Mouse (Mus musculus) intestine, embryonic 14.5 days (tissue): Measurements from ENCODE around the gene Fam174b. TPM values are rescaled to one million over a fixed set of nuclear protein-coding genes. Genes with fewer than 3 reads are reported as not detected.

Experiments used
- ATAC-seq: fragments of 200-750 bp; cut with Nextera tagmentation; replicated peaks from 2 replicates; pipeline ENCODE4 v1.8.0; 2017; ENCODE audit warnings: low read depth, moderate number of reproducible peaks, moderate TSS enrichment, moderate library complexity; ENCODE audit not compliant: low FRiP score, low TSS enrichment
- DNase-seq: peaks from one replicate; pipeline ENCODE4 v3.0.0-alpha.2; 2018; ENCODE audit warnings: low spot score
- H3K27ac ChIP-seq: fragments of 300-500 bp; sonication (generic); 2 replicates; pipeline ENCODE4 v1.5.1; 2014; ENCODE audit warnings: low read depth, mild to moderate bottlenecking, control low read depth
- H3K27me3 ChIP-seq: fragments of 300-500 bp; sonication (generic); replicated peaks from 2 replicates; pipeline ENCODE4 v1.6.1; 2014; ENCODE audit warnings: low read length, control low read depth; ENCODE audit not compliant: control insufficient read depth, insufficient read depth
- H3K36me3 ChIP-seq: fragments of 300-500 bp; sonication (generic); 2 replicates; pipeline ENCODE4 v1.6.1; 2014; ENCODE audit warnings: low read length, control low read depth; ENCODE audit not compliant: control insufficient read depth, insufficient read depth
- H3K4me1 ChIP-seq: fragments of 300-500 bp; sonication (generic); replicated peaks from 2 replicates; pipeline ENCODE4 v1.6.1; 2014; ENCODE audit warnings: low read length, control low read depth, mixed read lengths; ENCODE audit not compliant: control insufficient read depth, insufficient read depth
- H3K4me2 ChIP-seq: fragments of 300-500 bp; sonication (generic); 2 replicates; pipeline ENCODE4 v1.6.1; 2014; ENCODE audit warnings: low read length
- H3K4me3 ChIP-seq: fragments of 300-500 bp; sonication (generic); 2 replicates; pipeline ENCODE4 v1.5.1; 2014; ENCODE audit warnings: low read depth, low read length, control low read depth, mixed read lengths
- H3K9ac ChIP-seq: fragments of 300-500 bp; sonication (generic); 2 replicates; pipeline ENCODE4 v1.6.1; 2014; ENCODE audit warnings: mild to moderate bottlenecking, low read length
- H3K9me3 ChIP-seq: fragments of 300-500 bp; sonication (generic); 2 replicates; pipeline ENCODE4 v1.6.1; 2016; ENCODE audit warnings: low read length, control low read depth; ENCODE audit not compliant: control insufficient read depth
- WGBS: fragments of 180-500 bp; shearing (Covaris S2); extraction: QIAGEN DNeasy Blood & Tissue Kit; methylation state at CpG from one replicate; pipeline ENCODE4 v1.1.7; 2014; 5-methylcytosine and 5-hydroxymethylcytosine counted together
- polyA plus RNA-seq: library from polyadenylated mRNA; unstranded; fragments of >200 nt; fragmentation: Nextera tagmentation; extraction: Ambion mirVana; gene quantifications from 2 replicates; pipeline ENCODE4 v1.2.1, GENCODE M21; 2014

The Fam174b gene
- polyA plus RNA-seq, 1 experiment from 2014 or later = 30.0 TPM

- no peak for ATAC-seq
- 86% methylated on average over 4 of the region's 4 CpGs for WGBS
- no peaks in the 10 kb centered on the region for H3K27me3 ChIP-seq
- H3K36me3 ChIP-seq = no peaks in the 10 kb centered on the region
- H3K4me1 ChIP-seq = no peaks in the 10 kb centered on the region
- H3K4me2 ChIP-seq = no peak overlapping the region
- DNase-seq = no peak
- H3K27ac ChIP-seq = no peak overlapping the region
- no peak overlapping the region for H3K4me3 ChIP-seq
- H3K9ac ChIP-seq = no peak overlapping the region
- H3K9me3 ChIP-seq = no peaks in the 10 kb centered on the region
Observed at GRCm38 (mm10) chr7:73784736-73785428, 44.8 kb downstream of the Fam174b start.

GRCm38 (mm10) chr7:73785815-73786214, 45.7 kb downstream of the Fam174b start:
- no peaks in the 10 kb centered on the region for H3K36me3 ChIP-seq
- H3K4me3 ChIP-seq = no peak overlapping the region
- DNase-seq = no peak
- H3K9me3 ChIP-seq = no peaks in the 10 kb centered on the region
- H3K27me3 ChIP-seq = no peaks in the 10 kb centered on the region
- 94% methylated on average over 4 of the region's 4 CpGs for WGBS
- no peak overlapping the region for H3K4me2 ChIP-seq
- ATAC-seq = no peak
- H3K4me1 ChIP-seq = no peaks in the 10 kb centered on the region
- no peak overlapping the region for H3K9ac ChIP-seq
- no peak overlapping the region for H3K27ac ChIP-seq

DNA sequence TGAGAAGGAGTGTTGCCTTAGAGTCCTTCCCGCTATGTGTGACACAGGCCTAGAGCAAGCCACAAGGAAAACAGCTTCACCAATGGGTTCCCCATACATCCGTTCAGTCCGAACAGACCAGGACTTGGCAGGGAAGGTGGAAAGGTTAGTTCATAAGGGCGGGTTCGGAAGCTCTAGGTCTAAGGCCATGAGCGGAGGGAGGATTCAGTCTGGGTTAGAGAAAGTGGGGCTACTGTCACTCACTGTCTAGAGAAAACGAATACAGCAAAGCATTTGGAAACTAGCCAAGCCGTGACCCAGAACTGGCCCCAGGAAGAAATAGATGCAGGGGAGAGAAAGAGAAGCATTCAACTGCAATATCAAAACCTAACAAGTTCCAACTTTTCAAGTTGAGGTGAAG, 47.4 kb downstream of the Fam174b start:
- H3K27ac ChIP-seq = no peak overlapping the region
- no peaks in the 10 kb centered on the region for H3K9me3 ChIP-seq
- no peak overlapping the region for H3K4me2 ChIP-seq
- ATAC-seq (no peak), DNase-seq (no peak)
- WGBS = 88% methylated on average over 8 of the region's 8 CpGs
- H3K4me3 ChIP-seq = no peak overlapping the region
- no peaks in the 10 kb centered on the region for H3K36me3 ChIP-seq
- no peaks in the 10 kb centered on the region for H3K27me3 ChIP-seq
- no peak overlapping the region for H3K9ac ChIP-seq
- H3K4me1 ChIP-seq = no peaks in the 10 kb centered on the region

DNA sequence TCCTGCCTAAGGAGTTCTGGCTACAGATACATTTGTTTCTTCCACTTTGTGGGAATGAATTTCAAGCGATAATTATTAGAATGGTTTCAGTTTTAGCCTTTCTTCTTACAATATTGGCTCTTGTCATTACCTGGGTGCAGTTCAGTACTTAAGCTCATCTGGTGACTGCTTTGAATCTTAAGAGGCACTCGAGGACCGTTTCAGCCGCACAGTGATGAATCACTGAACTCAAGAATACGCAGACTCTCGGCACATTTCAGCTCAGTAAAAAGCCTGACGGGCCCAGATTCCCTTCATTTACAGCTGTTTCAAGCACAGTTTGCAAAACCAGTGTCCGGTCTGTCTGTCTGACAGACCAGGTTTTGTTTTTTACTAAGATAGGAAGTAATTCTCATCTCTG, 51.0 kb downstream of the Fam174b start:
- no peak for DNase-seq
- no peaks in the 10 kb centered on the region for H3K9me3 ChIP-seq
- no peaks in the 10 kb centered on the region for H3K4me1 ChIP-seq
- H3K27me3 ChIP-seq = no peaks in the 10 kb centered on the region
- WGBS = 48% methylated on average over 8 of the region's 8 CpGs
- no peak overlapping the region for H3K4me2 ChIP-seq
- H3K27ac ChIP-seq = no peak overlapping the region
- no peak overlapping the region for H3K9ac ChIP-seq
- H3K4me3 ChIP-seq = no peak overlapping the region
- no peak for ATAC-seq
- no peaks in the 10 kb centered on the region for H3K36me3 ChIP-seq

DNA sequence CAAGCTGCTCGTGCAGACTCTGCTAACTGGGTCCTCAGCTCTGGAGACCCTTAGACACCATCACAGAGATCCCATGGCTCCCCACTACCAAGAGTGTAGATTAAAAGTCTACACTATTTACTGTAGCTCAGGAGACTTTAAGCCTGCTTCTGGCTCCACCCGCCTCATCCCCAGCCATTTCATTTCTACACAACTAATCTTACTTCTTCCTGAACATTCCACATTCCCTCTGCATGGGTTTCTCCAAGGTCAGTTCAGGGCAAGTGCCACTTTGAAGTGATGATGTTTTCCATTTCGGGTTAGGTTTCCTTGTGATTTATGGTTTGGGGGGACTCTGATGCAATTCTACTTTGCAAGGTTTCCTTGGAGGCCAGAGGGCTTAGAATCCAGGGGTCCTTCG, 52.1 kb downstream of the Fam174b start:
- Histone ChIP-seq H3K27me3 (no peaks in the 10 kb centered on the region), H3K36me3 (no peaks in the 10 kb centered on the region), H3K9ac (no peak overlapping the region), H3K27ac (no peak overlapping the region), H3K9me3 (no peaks in the 10 kb centered on the region), H3K4me3 (no peak overlapping the region), H3K4me1 (no peaks in the 10 kb centered on the region), H3K4me2 (no peak overlapping the region)
- ATAC-seq (no peak), DNase-seq (no peak)
- WGBS = 57% methylated on average over 4 of the region's 4 CpGs

- ATAC-seq (no peak), DNase-seq (no peak)
- H3K27ac ChIP-seq = no peak overlapping the region
- no peak overlapping the region for H3K4me3 ChIP-seq
- no peaks in the 10 kb centered on the region for H3K4me1 ChIP-seq
- no peaks in the 10 kb centered on the region for H3K27me3 ChIP-seq
- H3K36me3 ChIP-seq = no peaks in the 10 kb centered on the region
- H3K9ac ChIP-seq = no peak overlapping the region
- WGBS = 57% methylated on average over 3 of the region's 3 CpGs
- H3K4me2 ChIP-seq = no peak overlapping the region
- no peaks in the 10 kb centered on the region for H3K9me3 ChIP-seq
Observed at GRCm38 (mm10) chr7:73792641-73793040, 52.5 kb downstream of the Fam174b start.

DNA sequence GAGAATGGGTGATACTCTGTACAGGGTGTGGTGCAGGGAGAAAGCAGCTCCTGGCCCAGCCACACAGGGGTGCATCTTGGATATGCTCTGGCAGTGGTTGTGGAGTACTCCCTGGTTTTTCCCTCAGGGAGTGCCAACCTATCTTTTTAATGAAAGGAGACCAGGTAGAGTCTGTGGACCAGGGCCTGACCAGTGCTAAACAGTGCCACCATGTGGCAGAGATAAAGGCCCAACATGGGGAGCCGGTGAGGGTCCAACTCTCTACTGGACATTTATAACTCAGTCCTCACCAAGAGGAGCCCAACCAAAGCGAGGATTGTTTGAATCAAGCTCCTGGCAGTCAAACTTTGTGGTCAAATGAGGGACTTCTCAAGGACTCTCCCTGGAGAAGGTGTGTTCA, 69.2 kb downstream of the Fam174b start:
- Histone ChIP-seq H3K9ac (no peak overlapping the region), H3K4me3 (no peak overlapping the region), H3K9me3 (no peaks in the 10 kb centered on the region), H3K4me2 (no peak overlapping the region), H3K27me3 (no peaks in the 10 kb centered on the region), H3K4me1 (no peaks in the 10 kb centered on the region), H3K36me3 (no peaks in the 10 kb centered on the region), H3K27ac (no peak overlapping the region)
- no peak for DNase-seq
- 52% methylated on average over 2 of the region's 2 CpGs for WGBS
- ATAC-seq = no peak

- H3K4me2 ChIP-seq = no peak overlapping the region
- DNase-seq (no peak), ATAC-seq (no peak)
- H3K27ac ChIP-seq = no peak overlapping the region
- WGBS = 80% methylated on average over 7 of the region's 7 CpGs
- H3K4me1 ChIP-seq = 0 out of 2 replicates have a peak, but pooled peaks cover 2% of the 10 kb centered on the region
- no peak overlapping the region for H3K9ac ChIP-seq
- H3K4me3 ChIP-seq = no peak overlapping the region
- no peaks in the 10 kb centered on the region for H3K27me3 ChIP-seq
- no peaks in the 10 kb centered on the region for H3K36me3 ChIP-seq
- H3K9me3 ChIP-seq = no peaks in the 10 kb centered on the region
Observed at GRCm38 (mm10) chr7:73811439-73811838, 71.3 kb downstream of the Fam174b start.

DNA sequence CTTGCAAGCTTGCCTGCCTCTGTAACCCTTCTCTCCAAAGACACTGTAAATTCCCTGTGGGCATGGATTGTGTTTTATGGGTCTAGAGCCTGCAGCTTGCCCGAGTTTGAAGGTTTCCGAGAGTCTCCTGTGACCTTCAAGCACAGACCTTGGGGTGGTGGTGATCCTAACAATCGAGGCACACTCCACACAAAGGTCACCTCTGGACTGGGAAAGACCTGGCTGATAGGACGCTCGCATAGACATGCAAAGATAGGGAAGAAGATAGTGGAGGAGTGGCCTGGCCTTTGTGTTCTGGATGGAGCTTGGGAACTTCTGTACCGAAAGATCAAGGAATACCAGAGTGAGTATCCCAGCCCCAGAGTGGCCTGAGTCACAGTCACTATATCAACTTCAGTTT, 72.1 kb downstream of the Fam174b start:
- no peak overlapping the region for H3K27ac ChIP-seq
- H3K4me3 ChIP-seq = no peak overlapping the region
- H3K27me3 ChIP-seq = no peaks in the 10 kb centered on the region
- no peak for DNase-seq
- WGBS = 74% methylated on average over 6 of the region's 6 CpGs
- H3K9ac ChIP-seq = no peak overlapping the region
- 0 out of 2 replicates have a peak, but pooled peaks cover 2% of the 10 kb centered on the region for H3K4me1 ChIP-seq
- H3K4me2 ChIP-seq = no peak overlapping the region
- no peaks in the 10 kb centered on the region for H3K36me3 ChIP-seq
- ATAC-seq = no peak
- no peaks in the 10 kb centered on the region for H3K9me3 ChIP-seq
